Mouse (Mus musculus) embryo, embryonic 9.5 days (tissue): ENCODE results near the gene Pkig.
"Not testable (repeated sequence)": the region's sequence is repeated elsewhere in the genome, so short reads cannot be mapped to it uniquely, and the experiment has no call there.

Experiments used
- DNase-seq: peaks from one replicate; pipeline ENCODE4 v3.0.0-alpha.2; 2017; ENCODE audit errors: extremely low spot score

The Pkig gene

DNA sequence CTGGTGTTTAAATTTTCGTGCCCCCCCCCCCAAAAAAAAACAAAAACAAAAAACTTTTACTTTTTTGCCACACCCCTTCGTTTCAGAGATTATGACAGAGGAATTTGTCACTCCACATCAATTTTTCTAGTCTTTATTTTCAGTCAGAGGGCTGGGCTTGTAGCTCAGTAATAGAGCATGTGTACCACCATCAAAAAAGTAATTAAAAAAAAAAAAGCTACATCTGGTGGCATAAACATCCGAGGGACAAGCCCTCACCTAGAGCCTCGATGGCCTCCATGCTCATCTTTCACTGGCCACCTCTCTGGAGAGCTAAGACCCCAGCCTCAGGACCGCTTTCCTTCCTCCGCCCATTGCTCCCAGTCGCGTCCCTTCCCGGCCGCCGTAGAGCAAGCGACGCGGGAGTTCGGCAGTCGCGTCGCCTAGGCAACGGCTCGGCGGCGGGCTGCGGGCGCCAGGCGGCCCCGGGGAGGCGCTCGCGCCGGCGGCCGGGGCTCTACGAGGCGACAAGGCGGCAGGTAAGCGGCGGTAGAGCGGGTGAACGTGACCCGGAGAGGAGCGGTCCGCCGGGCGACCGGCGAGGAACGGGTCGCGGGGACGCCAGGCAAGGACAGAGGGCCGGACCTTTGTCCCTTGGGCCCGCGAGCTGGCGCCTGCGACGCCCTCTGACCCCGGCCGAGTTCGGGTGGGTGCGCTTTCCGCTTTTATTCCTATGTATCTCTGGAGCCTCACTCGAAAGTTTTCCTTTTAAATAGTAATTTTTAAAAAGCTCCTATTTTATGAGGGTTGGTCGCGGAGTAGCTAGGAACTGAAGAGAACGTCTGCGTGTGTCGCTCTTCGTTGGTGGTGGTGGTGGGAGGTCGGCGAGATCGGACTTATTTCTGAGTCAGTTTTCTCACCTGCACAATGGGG is at the start of gene Pkig:
Gene Pkig, plus strand, starts transcription at position 412 of the 912 bp plus-strand sequence.
- peak; percentile 88 for DNase-seq

DNA sequence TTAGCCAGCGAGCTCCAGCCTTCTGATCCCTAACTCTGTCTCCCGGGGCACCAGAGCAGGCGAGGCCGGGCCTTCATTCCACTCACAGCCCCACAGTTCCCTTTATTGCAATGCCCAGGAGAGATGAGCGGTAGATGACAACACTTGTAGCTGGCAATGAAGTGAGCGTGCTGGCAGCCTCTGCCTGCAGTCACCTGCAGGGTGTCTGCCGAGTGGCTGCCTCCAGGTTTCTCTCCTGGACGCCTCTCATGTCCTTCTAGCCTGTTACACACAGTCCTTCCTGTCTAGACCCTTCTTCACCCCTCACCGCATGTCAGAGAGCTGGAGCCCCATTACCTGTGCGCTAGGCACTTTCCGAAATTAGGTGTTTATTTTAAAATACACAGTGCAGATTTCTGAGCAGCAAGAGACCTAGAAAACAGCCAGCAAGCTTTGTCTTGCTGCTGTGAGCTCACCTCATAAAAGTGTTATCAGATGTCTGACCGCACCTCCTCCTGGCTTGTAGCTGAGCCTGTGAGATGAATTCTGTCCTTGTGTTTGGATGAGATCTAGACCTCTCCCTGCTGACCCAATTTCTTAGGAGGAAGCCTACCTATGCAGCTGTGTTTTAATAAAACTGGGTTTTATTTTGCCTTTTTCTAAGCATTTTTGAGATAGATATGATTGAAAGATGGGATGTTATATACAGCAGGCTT is 48.8 kb upstream of the Pkig start:
- DNase-seq = no peak

DNA sequence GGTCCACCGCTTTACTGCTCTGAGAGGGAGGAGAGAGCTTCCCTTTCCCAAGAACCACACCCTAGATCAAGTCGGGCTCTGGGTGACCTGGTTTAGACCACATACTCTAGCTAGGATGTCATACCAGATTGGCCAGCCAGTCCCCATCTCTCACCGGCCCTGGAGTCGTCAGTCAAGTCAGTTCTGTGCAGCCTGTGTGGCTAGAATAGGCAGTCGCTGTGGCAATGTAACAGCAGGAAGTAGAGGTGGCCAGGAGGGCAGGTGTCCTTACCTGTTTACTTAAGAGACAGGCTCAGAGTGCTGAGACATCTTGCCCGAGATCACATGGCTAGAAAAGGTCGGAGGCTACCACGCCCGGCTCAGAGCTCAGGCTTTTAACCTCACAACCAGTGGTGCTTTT is 47.0 kb upstream of the Pkig start:
- no peak for DNase-seq

DNA sequence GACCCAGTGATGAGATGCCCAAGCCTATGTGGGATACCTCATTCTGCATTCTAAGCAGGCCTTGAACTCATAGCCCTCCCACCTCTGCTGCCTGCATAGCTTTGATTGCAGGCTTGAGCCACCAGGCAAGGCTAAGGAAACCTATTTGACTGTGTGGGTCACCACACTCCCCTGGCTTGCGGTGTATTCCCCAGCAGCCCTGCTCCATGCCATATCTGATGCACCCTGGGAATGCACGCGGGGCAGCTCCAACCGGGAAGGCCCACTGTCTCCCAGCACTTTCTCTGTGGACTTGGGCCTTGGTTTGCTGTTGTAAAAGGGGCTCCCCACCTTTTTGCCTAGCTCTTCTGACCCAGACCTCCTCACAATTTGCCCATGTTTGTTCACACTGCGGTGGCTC is 45.0 kb upstream of the Pkig start:
- DNase-seq = no peak

DNA sequence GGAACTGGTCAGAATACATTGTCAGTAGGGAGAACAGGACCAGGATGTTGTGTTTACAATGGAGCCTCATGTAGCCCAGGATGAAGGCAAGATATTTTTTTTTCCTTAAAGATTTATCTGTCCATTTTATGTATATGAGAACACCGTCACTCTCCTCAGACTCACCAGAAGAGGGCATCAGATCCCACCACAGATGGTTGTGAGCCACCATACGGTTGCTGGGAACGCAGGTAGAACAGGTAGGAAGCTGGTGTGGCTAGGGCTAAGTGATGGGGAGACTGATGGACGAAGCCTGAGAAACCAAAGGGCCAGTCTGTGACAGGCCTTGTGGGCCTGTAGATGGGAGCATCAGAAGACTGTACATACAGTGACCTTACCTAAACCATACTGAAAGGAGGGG is 44.2 kb upstream of the Pkig start:
- no peak for DNase-seq

DNA sequence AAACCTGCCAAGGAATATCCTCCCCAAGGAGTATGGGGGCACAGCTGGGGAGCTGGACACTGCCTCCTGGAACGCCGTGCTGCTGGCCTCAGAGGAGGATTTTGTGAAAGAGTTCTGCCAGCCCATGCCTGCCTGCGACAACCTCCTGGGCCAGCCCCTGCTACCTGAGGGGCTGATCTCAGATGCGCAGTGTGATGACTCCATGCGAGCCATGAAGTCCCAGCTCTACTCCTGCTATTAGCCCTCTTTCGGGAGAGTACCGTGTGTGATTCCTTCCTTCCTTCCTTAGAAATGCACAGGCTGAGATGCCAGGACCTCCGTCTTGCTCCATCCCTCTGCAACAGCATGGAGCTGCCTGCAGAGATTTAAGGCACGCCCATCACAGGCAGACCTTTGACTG is 42.8 kb upstream of the Pkig start:
- DNase-seq = no peak

DNA sequence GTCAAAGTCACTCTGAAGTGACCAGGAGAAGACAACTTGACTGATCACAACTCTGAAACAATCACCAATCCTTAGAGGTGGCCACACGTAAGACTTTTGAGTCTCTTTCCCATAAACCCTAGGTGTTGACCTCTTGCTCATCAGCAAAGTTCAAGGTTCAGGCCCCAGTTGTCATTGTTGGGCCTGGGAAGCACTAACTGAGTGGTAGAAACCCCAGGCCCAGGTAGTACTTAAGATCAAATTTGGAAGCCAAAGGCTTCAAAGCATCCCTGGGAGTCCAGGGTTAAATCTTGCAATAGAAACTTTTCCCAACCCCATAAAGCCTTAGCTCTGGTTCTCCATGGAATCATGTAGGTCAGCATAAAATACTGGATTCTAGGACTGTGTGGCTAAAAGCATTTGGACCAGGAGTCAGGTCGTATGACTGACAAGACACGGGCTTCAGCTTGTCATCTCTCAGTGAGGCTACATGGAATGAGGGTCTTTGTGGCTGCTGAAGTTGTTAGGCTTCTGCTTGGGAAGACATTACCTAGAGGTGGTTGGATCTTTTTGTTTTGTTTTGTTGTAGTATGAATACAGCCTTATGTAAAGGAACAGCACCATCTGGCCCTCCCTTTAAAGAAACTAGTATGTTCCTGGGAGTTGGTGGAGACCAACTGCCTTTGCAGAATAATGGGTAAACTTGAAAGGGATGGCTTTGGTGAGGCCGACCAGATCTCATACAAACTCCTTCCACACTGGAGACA is 42.1 kb upstream of the Pkig start:
- no peak for DNase-seq

DNA sequence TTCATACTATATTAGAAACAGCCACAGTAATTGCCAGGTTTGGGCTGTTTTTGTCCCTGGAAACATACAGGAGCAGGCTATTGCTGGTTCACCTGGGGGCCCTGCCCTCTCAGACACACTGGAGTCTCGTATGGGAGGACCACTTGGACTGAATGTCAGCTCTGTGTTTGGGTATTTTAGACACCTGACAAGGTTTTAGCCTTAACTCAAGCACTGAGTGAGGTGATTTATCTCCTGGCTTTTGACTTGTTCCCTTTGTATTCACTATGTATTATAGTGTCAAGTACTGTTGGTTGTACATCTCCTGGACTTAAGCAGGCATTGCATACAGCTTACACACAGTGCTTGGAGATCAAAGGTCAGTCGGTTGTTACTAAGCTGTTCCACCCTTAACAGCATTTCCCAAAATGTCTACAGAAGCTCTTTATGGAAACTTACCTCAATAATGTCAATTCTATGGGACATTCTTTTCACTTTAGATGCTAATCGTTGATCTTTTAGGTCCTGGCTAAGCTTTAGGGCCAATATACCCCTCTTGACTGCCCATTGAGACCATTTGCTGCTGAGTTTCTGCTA is 41.4 kb upstream of the Pkig start:
- DNase-seq = no peak

DNA sequence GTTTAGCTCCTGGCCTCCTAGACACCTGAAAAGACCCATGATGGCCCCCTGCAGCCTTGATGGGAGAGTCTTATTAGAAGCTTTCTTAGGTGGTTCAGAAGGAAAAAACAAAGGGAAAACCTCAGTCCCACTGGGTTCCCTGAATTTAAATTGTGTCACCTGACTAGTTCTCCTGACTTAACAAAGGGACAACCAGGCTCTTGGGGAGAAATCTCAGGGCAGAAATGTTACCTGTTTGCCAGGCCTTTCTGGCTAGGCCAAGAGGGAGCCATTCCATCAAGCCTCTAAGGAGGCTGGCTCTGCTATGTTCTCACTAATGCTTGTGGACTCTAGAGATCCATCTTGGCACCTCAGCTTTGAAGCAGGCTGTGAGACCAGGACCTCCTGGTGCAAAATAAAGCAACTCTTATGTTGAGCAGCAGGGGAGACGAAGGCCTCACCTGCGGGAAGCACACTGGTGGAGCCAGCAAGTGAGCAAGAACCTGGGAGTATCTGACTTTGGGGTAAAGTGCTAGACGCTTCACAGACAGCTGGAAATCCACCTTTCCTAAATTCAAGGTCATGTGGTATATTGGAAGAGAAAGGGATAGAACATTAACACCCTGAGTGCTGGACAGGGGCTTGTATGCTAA is 40.8 kb upstream of the Pkig start:
- DNase-seq = no peak

DNA sequence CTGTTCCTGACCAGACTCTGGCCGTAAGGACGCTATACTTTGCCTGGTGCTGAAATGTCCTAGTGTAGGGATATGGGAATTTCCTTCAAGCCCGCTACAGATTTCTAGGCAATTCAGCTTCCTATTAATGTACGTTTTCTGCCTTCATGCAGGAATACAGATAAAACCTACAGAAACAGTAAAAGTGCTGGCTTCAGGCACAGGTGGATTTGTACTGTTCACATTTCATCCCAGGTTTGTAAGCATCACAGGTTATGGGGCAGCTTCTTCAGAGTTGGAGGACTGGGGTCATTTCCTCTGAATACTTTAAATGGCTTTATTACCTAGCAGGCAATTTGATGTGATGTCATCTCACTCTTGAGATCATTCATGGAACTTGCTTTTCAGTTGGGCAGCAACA is 40.3 kb upstream of the Pkig start:
- DNase-seq = no peak

DNA sequence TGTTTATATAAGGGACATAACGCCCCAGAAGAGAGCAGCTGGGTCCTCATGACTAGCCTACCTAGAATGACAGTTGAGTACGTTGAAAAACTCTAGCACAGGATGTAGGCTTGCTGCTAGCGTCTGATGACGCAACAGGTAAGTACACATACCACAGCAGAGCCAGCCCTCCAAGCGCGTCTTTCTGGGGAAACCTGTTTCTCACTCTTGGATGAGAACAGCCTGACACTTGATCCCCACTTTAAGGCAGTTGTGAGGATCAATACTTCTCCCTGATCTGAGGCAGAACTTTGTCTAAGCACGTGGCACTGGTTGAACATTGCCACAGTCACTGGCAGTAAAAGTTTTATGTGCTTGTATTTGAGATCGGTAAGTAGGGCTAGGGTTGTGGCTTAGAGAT is 37.7 kb upstream of the Pkig start:
- DNase-seq = no peak

DNA sequence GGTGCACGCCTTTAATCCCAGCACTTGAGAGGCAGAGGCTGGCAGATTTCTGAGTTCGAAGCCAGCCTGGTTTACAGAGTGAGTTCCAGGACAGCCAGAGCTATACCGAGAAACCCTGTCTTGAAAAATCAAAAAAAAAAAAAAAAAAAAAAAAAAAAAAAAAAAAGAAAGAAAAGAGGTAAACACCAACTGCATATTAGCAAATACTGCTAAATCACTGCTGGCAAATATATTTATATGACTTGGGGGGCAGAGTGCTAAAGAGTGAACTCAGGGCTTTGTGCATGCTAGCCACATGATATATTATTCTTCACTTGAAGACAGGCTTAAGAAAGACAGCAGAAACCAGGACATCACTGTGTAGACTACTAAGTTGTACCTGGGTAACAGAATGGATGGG is 36.8 kb upstream of the Pkig start:
- not testable (repeated sequence) for DNase-seq

DNA sequence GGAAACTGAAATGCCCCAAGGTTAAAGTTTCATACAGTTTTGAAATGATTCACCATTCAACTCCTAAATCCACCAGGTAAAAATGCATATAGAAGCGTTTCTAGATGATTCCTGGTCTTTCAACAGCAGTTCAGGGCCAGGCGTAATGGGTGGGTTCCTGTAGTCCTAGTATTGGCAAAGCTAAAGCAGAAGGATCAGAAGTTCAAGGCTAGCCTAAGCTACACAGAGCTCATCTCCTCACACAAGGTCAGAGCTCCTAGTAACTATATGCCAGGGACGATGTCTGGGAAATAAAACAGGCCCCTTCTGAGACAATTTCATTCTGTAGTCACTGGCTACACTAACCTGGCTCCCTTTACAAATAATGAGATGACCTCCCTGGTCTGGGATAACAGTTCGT is 27.0 kb upstream of the Pkig start:
- no peak for DNase-seq

DNA sequence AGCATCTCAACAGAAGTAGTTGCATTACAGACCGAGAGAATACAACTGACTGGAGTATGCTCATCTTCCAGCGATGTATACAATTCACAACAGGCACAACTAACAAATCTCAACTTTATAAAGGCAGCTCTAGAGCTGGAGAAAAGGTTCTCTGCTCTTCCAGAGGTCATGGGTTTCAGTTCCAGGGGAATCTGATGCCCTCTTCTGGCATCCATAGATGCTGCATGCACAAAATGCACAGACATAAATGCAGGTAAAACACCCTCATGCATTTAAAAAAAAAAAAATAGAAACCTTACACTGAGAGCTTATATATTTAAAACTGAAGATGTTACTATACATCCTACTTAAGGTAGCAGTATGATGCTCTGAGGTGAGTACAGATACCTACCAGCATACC is 26.5 kb upstream of the Pkig start:
- no peak for DNase-seq

DNA sequence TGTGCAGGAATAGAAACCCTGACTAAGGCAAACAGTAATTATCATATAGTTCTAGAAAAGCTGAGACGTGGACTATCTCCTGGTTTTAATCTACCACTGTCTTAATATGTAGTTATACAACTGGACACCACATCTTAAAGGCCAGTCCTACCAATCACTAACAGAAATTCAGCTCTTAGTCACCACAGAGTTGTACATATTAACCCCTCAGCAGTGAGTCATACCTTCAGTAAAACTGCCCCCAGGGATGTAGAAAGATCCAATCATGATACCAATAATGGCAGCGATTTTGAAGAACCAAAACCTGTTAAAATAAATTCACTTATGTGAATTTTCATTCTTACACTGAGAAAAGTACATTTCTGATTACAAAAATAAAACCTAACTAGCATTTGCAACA is 24.0 kb upstream of the Pkig start:
- DNase-seq = no peak

DNA sequence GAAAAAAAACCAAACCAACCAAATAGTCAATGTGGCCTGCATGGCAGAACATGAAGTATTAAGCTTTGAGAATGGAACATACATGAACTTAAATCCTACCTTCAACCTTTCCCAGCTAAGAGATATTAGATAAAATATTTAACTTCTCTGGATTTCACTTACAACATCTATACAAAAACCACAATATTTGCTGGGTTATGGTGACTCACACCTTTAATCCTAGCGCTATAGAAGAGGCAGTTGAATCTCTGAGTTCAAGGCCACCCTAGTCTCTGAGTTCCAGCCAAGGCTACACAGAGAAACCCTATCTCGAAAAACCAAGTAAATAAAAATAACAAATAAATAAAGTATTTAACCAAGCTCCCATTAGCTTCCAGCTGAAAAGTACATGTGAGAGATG is 22.1 kb upstream of the Pkig start:
- no peak for DNase-seq

DNA sequence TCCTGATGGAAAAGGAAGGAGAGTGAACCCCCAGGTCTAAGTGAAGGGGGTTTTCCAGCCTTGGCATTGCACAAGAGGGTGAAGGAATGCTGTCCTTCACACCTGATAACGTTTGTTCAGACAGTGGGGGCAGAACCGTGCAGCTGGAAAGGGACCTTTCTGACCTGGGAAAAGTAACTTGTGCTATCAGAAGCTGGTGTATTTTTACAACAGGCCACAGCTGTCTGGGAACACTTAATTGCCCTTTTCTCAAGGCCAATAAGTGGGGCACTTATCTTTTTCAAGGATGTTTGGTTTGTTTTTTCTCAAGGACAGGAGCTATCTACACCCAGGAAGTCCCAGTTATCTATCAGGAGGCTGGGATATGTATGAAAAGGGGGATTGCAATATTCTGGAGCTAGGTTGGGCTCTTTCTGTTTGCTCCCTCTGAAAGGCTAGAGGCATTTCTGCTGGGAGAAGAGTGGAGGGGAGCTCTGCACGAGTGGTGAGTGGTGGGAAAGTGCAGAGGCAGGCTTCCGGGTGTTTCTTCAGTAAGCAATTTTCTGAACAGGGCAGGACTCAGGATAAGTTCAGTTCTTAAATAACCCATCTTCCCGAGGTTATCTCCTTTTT is 20.4 kb upstream of the Pkig start:
- no peak for DNase-seq

DNA sequence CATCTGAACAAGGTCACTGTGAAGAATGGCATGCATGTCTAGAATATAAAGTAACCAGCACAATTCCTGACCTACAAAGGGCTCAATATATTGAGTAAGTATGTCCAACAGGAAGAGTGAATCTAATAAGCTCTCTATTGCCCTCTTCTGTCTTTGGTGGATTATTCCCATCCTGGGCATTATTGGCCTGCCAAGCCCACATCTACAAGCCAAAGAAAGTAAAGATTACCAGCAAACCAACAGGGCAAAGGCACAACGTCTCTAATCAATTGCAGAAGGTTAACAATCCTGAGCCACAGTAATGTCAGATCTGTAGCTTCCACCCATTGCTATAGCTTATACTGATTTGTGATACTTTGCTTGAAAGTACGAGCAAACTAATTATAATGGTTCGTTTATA is 17.7 kb upstream of the Pkig start:
- DNase-seq = no peak

DNA sequence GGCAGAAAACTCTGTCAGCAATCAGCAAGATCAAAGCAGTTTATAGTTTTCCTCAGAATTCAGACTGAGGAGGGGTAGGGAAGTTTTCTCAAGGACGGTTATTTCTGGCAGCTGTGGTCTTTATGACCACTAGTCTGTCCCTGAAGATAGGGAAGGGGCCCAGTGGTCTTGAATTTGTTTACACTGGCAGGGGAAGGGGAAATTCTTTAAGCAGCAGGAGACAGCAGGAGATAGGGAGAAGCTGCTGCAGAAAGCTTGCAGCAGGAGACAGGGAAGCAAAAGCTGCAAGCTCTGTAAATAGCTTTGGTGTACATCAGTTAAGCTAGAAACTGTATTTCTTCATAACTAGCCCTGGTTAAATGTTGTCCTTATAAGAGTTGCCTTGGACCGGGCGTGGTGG is 16.5 kb upstream of the Pkig start:
- no peak for DNase-seq

DNA sequence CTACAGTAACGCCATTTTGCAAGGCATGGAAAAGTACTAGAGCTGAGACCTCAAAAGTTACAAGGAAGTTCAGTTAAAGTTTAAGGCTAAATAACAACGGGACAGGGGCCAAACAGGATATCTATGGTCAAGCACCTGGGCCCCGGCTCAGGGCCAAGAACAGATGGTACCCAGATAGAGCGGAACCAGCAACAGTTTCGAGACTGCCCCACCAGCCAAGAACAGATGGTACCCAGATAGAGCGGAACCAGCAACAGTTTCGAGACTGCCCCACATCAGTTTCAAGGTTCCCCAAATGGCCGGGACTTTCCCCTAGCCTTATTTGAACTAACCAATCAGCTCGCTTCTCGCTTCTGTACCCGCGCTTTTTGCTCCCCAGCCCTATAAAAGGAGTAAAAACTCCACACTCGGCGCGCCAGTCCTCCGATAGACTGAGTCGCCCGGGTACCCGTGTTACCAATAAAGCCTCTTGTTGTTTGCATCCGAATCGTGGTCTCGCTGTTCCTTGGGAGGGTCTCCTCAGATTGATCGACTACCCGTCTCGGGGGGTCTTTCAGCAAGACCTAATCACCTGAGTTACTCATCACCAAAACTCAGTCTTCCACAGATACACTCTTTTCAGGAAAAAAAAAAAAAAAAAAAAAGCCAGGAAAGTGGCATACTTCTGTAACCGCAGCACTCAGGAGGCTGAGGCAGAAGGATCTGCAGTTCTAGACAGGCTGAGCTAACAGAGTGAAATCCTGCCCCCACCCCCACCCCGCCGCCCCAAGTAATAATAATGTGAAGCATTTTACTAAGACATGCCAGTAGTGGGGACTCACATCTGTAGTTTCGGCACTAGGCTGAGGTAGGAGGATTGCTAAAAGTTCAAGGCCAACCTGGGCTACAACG is 15.3 kb upstream of the Pkig start:
- DNase-seq = no peak
